16 mouse cellular contexts compared by ENCODE assay signal in genomic region chr1:54815206-54815855, GRCm38 (mm10).
DNase-seq lines count a peak whose midpoint lies in the region; ATAC-seq lines count a peak whose summit lies in the region.
"Had no signal": no experiment of that assay in that cellular context is flagged by ENCODE, and none has a peak within 500 bp of the region (broad histone marks: within the 10 kb centered on the region; RNA-seq: fewer than 3 reads in every experiment).

No protein-coding gene starts in this region.

- WGBS in midbrain, embryonic 14.5 days: 76% methylated on average over 9 of the region's 9 CpGs

- no peaks in the 10 kb centered on the region for H3K27me3 ChIP-seq in midbrain, embryonic 14.5 days (ENCODE audit: control insufficient read depth, insufficient read depth, low read length)
- H3K27me3 ChIP-seq: embryonic facial prominence, embryonic 13.5 days; neural tube, embryonic 12.5 days; Patski had no signal

- intact Hi-C loops in heart, postnatal 25 days (cut with DNase I): no loop called here

- no peaks in the 10 kb centered on the region for H3K36me3 ChIP-seq in midbrain, embryonic 14.5 days (ENCODE audit: control insufficient read depth, insufficient read depth, low read length)
- H3K36me3 ChIP-seq: embryonic facial prominence, embryonic 13.5 days; forebrain, embryonic 10.5 days; neural tube, embryonic 12.5 days had no signal

- no peaks in the 10 kb centered on the region for H3K9me3 ChIP-seq in midbrain, embryonic 14.5 days (ENCODE audit: control insufficient read depth, low read length)
- H3K9me3 ChIP-seq: embryonic facial prominence, embryonic 13.5 days; forebrain, embryonic 10.5 days; neural tube, embryonic 12.5 days had no signal

- H3K27ac ChIP-seq in midbrain, embryonic 14.5 days (replicated peaks; ENCODE audit: low read depth, low read length): peak overlapping the region; percentile 55
- H3K27ac ChIP-seq: embryonic facial prominence, embryonic 13.5 days; forebrain, embryonic 10.5 days; heart, adult 2 months; neural tube, embryonic 12.5 days had no signal

- no peaks in the 10 kb centered on the region for H3K4me1 ChIP-seq in midbrain, embryonic 14.5 days (ENCODE audit: control insufficient read depth, insufficient read depth, low read length)
- H3K4me1 ChIP-seq: forebrain, embryonic 10.5 days; neural tube, embryonic 12.5 days had no signal

- H3K9ac ChIP-seq in midbrain, embryonic 14.5 days (replicated peaks; ENCODE audit: low read length): no peak overlapping the region
- H3K9ac ChIP-seq: embryonic facial prominence, embryonic 13.5 days; neural tube, embryonic 12.5 days had no signal

- peak; percentile 35 for DNase-seq in kidney, adult 9 months
- DNase-seq in kidney, postnatal 25 days: no peak
- peak; percentile 21 for DNase-seq in CD4-positive, CD25-positive, alpha-beta regulatory T cell, adult 2 months (ENCODE audit: low read depth, low spot score)
- DNase-seq in midbrain, embryonic 14.5 days: peak; percentile 15
- DNase-seq in right cerebral cortex, postnatal 25 days: no peak
- no peak for DNase-seq in heart, postnatal 25 days (ENCODE audit: low spot score)
- DNase-seq: cerebellum, adult 18-20 months; heart, postnatal 36 days; lung, postnatal 10 days; thymus, postnatal 25 days had no signal

- peak; percentile 68 for ATAC-seq in activated CD4-positive, CD25-positive, alpha-beta regulatory T cell, adult 4 months
- no peak for ATAC-seq in midbrain, embryonic 14.5 days (ENCODE audit: low FRiP score, low TSS enrichment)
- ATAC-seq: Patski had no signal

- H3K4me2 ChIP-seq in midbrain, embryonic 14.5 days (ENCODE audit: low read length): no peak overlapping the region
- H3K4me2 ChIP-seq: embryonic facial prominence, embryonic 13.5 days; neural tube, embryonic 12.5 days had no signal

- no peak overlapping the region for H3K4me3 ChIP-seq in midbrain, embryonic 14.5 days (replicated peaks; ENCODE audit: low read depth, low read length)
- H3K4me3 ChIP-seq: embryonic facial prominence, embryonic 13.5 days; forebrain, embryonic 10.5 days; heart, adult 2 months; neural tube, embryonic 12.5 days had no signal

Comparison
In these comparisons a context has a peak if more than half of its experiments do, and no peak if none do; other contexts are left out.
1. DNase-seq: peak in kidney, adult 9 months (single experiment), CD4-positive, CD25-positive, alpha-beta regulatory T cell, adult 2 months (single experiment) and midbrain, embryonic 14.5 days (single experiment); none in kidney, postnatal 25 days (0 of 2), right cerebral cortex, postnatal 25 days (single experiment) and heart, postnatal 25 days (single experiment).